Mouse (Mus musculus): ENCODE results near the gene Prelid3b. TPM values are rescaled to one million over a fixed set of nuclear protein-coding genes. Genes with fewer than 3 reads are reported as not detected.

Gene Prelid3b
- 85.6 and 95.5 TPM in 2 replicates for polyA plus RNA-seq (2012; rRNA removed)

DNA sequence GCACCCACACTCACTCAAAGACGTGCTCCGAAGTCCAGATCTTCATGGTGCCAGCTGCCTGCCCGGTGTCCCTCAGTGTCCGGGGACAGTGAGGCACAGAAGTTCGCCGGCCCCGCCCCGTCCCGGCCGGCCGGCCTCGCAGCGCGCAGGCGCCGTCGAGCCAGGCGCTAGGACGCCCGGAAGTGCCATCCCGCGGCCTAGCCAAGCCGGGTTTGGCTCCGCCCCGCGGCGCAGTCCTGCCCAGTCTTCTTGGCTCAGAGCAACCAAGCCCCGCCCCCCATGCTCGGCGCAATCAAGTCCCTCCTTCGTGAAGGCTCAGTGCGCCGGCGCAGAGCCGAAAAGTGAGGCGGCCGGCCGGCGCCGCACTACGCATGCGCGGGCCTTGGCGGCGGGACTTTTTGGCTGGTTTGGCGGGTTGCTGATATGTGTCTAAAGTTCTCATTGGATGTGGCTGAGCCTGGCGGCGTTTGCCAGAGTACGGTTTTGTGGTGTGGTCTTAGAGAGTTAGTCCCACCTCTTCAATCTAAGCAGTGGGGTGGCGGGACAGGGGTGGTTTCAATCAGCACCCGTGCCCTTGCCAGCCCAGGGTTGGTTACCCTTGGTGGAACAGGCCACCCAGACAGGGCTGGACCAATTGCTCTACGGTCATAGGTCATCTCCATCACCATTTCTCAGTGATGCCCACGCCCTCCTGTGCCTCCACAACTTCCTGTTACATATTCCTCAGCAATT, at the start of gene Prelid3b:
Gene Prelid3b, minus strand, starts transcription at position 264 of the 732 bp plus-strand sequence.
- DNase-seq (ENCODE audit: extremely low spot score in 1 of 2, low spot score in 1 of 2), result peak; percentile 97 to 99

- DNase-seq (ENCODE audit: extremely low spot score in 1 of 2, low spot score in 1 of 2), result no peak
Measured at GRCm38 (mm10) chr2:174522134-174522533, 49.3 kb upstream of the Prelid3b start.

GRCm38 (mm10) chr2:174517141-174518079, 44.5 kb upstream of the Prelid3b start:
- no peak for DNase-seq (ENCODE audit: extremely low spot score in 1 of 2, low spot score in 1 of 2)

GRCm38 (mm10) chr2:174514887-174515286, 42.0 kb upstream of the Prelid3b start:
- no peak for DNase-seq (ENCODE audit: extremely low spot score in 1 of 2, low spot score in 1 of 2)

DNA sequence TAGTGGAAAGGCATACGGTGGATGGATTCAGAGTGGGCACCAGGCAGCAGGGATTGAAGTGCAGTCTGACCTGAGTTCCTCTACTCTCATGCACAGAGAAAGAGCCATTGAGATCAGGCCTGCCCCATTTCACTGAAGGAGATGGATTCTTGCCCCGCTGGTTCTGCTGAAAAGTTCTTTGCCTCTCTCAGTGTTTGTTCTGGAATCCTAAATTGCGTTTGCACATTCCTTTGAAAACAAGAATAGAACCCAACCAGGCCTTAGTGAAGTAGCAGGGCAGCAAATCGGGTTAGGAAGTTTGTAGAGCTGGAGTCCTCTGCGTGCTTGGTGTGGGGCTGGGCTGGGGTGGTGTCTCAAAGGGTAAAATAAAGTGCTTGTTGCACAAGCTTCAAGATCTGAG, 40.9 kb upstream of the Prelid3b start:
- DNase-seq (ENCODE audit: extremely low spot score in 1 of 2, low spot score in 1 of 2), result no peak

- no peak for DNase-seq (ENCODE audit: extremely low spot score in 1 of 2, low spot score in 1 of 2)
Measured at GRCm38 (mm10) chr2:174509825-174510224, 36.9 kb upstream of the Prelid3b start.

- no peak for DNase-seq (ENCODE audit: extremely low spot score in 1 of 2, low spot score in 1 of 2)
Measured at GRCm38 (mm10) chr2:174507998-174508397, 35.1 kb upstream of the Prelid3b start.

DNA sequence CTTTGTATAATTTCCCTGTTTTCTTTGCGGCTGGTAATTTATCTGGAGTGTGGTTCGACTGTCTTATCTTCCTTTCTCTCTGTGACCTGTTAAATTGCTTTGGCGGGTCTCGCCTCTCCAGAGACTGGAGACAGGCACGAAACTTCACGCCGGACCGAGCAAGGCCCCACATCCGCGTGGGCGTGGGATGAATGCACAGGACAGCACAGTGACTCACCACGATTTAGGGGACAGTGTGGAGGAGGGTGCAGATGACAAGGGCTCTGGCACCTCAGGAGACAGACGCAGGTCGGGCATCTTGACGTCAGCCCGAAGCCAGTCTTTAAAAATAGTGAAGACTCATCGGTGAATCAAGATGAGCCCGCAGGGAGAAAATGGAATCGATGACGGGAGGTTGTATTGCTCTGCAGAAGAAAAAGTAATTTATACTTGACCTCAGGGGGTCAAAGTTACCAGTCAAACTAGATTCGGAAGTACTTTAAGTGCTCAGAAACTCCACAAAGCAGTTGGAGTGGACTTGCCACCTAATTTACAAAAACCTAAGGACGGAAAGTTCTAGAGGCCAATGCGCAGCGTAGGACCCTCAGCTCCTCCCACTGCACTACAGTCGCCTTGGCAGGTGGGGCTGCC, 30.1 kb upstream of the Prelid3b start:
- DNase-seq (ENCODE audit: extremely low spot score in 1 of 2, low spot score in 1 of 2), result peak in 1 of 2 experiments; percentile 38

- DNase-seq (ENCODE audit: extremely low spot score in 1 of 2, low spot score in 1 of 2), result no peak
Measured at GRCm38 (mm10) chr2:174502321-174502720, 29.4 kb upstream of the Prelid3b start.

GRCm38 (mm10) chr2:174501517-174501916, 28.6 kb upstream of the Prelid3b start:
- no peak for DNase-seq (ENCODE audit: extremely low spot score in 1 of 2, low spot score in 1 of 2)

GRCm38 (mm10) chr2:174500814-174501503, 28.1 kb upstream of the Prelid3b start:
- no peak for DNase-seq (ENCODE audit: extremely low spot score in 1 of 2, low spot score in 1 of 2)

- DNase-seq (ENCODE audit: extremely low spot score in 1 of 2, low spot score in 1 of 2), result peak in 1 of 2 experiments; percentile 77
Measured at GRCm38 (mm10) chr2:174492858-174493257, 20.0 kb upstream of the Prelid3b start.

- DNase-seq (ENCODE audit: extremely low spot score in 1 of 2, low spot score in 1 of 2), result no peak
Measured at GRCm38 (mm10) chr2:174487005-174487404, 14.1 kb upstream of the Prelid3b start.

GRCm38 (mm10) chr2:174478746-174479145, 5.9 kb upstream of the Prelid3b start:
- DNase-seq (ENCODE audit: extremely low spot score in 1 of 2, low spot score in 1 of 2), result no peak

- DNase-seq (ENCODE audit: extremely low spot score in 1 of 2, low spot score in 1 of 2), result no peak
Measured at GRCm38 (mm10) chr2:174477543-174478319, 4.8 kb upstream of the Prelid3b start.

DNA sequence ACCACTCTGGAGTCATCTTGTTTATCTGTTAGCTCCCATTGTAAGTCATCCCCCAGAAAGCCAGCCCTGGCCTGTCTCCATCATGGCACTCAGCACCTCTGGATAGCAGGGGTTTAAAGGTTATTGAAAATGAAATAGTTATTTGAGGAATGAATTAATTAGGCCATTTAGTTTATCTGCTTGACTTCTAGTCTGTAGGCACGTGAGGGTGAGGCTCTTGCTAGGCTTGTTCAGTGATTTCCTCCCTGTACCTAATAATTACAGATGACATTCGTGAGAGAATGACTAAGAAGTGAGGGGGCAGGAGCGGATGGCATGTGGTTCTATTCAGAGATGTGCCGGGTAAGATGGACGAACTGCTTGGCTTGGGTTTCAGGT, 658 bp upstream of the Prelid3b start:
- peak in 1 of 2 experiments; percentile 4 for DNase-seq (ENCODE audit: extremely low spot score in 1 of 2, low spot score in 1 of 2)

DNA sequence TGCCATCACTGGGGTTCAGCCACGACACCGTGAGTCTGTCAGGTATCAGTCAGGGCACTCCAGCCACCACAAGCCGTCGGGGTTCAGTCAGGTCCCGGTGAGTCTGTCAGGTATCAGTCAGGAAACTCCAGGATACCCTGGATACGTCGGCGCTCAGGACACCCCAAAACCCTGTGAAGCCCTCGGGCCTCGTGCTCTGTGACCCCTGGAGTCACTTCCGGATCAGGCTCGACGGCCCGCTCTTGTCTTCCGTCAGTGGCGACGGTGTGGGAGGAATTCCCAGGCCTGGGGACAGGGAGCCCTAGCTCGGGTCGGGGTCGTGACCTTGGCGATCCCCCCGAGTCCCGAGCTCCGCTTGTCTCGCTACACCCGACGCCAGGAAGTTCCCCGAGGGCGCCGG, 474 bp downstream of the Prelid3b start:
- DNase-seq (ENCODE audit: extremely low spot score in 1 of 2, low spot score in 1 of 2), result no peak

DNA sequence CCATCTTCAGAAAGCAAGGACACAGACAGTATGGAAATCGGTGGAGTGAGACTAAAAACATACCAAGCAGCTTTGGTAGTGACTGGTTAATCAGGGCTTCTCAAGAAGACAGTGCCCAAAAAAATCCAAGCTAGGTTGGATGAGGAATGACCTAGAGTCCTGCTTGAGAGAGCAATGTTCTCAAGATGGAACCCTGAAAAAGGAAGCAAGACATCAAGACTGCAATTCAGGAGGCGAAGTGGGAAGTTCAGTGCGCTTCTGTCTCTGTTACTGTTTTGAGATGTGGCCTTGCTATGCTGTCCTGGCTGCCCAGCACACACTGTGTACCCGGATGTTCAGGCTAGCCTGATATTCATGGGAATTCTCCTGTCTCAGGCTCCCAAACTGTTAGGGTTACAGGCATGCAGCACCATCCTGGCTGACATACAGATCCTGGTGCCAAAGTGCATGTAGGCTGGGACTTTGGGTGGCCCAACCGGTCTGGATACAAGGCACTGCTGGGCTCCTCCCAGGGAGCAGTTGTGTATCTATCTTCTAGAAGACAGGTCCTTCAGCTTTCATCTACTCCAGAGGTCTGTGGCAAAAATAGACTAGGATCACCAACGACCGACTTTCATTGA, 2.0 kb downstream of the Prelid3b start:
- no peak for DNase-seq (ENCODE audit: extremely low spot score in 1 of 2, low spot score in 1 of 2)

DNA sequence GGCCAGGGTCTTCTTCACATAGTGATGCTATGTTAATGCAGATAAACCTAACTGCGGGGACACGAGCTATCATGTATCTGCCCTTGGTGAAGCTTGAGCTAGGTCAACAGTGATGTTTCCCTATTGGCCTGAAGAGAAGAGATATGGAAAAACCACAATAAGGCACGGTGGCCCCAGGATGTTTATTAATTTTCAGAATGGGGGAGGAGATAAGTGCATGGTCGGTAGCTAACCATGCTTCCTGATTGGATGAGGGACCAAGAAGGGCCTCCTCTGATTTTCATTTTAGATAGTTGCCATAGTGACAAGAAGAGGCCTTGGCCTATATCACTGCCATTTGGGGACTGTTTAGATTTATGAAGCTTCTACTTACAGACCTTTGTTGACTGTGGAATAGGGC, 2.5 kb downstream of the Prelid3b start:
- DNase-seq (ENCODE audit: extremely low spot score in 1 of 2, low spot score in 1 of 2), result no peak
